Mouse (Mus musculus): ENCODE data around the gene Ppp1r1b.

GRCm38 (mm10) chr11:98339071-98339501 is 9.1 kb upstream of the Ppp1r1b start:
- no peak for TF ChIP-seq CTCF (IDR thresholded peaks at IDR 0.05)
- TF ChIP-seq POLR2A (IDR thresholded peaks at IDR 0.05; ENCODE audit: insufficient read depth, low read depth, low read length) = no peak

Measured in heart, adult 2 months (tissue).